Mouse (Mus musculus) liver, embryonic 14.5 days (tissue): ENCODE measurements at regions not wholly inside any gene's neighbourhood (a gene's known extent, or its start where the extent isn't known, plus 50 kb on each side); places are given as distances from the start of the nearest gene placed in this dataset.

Source experiments
- CTCF ChIP-seq: IDR thresholded peaks from 2 replicates; pipeline ENCODE4 v1.5.1; 2016; ENCODE audit warnings: antibody characterized with exemption, low read depth, control low read depth
- EP300 ChIP-seq: IDR thresholded peaks from 2 replicates; pipeline ENCODE4 v1.6.1; 2016; ENCODE audit warnings: antibody characterized with exemption, low read depth

DNA sequence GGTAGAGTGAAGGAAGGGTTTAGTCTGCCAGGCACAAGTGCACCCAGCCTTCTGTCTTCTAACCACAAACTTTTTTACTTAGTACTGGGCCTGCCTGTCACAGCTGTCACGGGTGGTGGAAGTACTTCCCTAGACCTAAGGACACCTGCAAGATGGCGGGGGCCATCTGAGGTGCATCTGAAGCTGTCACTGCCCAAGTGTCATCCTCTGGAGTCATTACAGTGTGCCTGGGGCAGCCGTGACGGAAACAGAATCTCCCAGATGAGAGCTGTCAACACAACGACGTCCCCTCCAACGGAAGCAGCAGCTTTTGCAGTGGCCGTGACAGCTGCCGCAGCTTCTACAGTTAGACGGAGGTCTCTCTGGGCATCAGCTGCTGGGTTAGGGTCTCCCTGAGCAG, 53.1 kb upstream of the Jdp2 start:
- TF ChIP-seq CTCF (no peak), EP300 (no peak)
